Mouse (Mus musculus): ENCODE measurements around the gene Abcc12.

DNA sequence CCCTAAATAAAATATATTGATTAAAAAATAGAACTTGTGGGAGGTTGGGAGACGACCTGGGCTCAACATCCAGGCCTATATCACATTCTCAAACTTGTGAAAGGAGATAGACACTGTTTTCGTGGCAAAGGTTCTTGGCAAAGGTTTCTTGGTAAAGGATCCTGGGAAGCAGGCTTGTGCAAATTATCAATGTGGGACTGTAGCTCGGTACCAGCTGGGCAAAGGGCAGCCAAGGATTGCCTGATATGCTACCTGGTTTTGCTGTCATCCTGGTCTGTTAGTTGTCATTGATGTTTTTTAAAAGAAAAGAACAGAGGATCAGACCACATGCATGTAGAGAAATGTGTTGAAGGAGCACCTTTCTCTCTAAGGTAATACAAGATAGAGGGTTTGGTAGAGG lies 19.8 kb upstream of the Abcc12 start:
- TF ChIP-seq POLR2A (IDR thresholded peaks at IDR 0.05; ENCODE audit: borderline replicate concordance, low read depth, low read length), result no peak
- TF ChIP-seq CTCF (IDR thresholded peaks at IDR 0.05; ENCODE audit: low read depth, low read length), result no peak
